ENCODE assay signal across 13 mouse cellular contexts in genomic region chr11:101998258-101998657, GRCm38 (mm10). TPM values are rescaled to one million over a fixed set of nuclear protein-coding genes. Genes with fewer than 3 reads are reported as not detected.
A peak's percentile ranks its signal among the peaks of the same experiment; 100 is the strongest.
DNase-seq lines count a peak whose midpoint lies in the region; ATAC-seq and TF ChIP-seq lines count a peak whose summit lies in the region.
"Had no signal": no experiment of that assay in that cellular context is flagged by ENCODE, and none has a peak within 500 bp of the region (broad histone marks: within the 10 kb centered on the region; RNA-seq: fewer than 3 reads in every experiment).

No protein-coding gene starts in this region.

- no peaks in the 10 kb centered on the region for H3K27me3 ChIP-seq in MEL (ENCODE audit: control insufficient read depth in 1 of 2, insufficient read depth in 2 of 2, low read length in 2 of 2)
- H3K27me3 ChIP-seq in heart, embryonic 13.5 days (replicated peaks) = no peaks in the 10 kb centered on the region
- H3K27me3 ChIP-seq: forebrain, embryonic 13.5 days; limb, embryonic 13.5 days had no signal

- no peak overlapping the region for H3K27ac ChIP-seq in MEL (ENCODE audit: control insufficient read depth, low read depth, low read length)
- 0 out of 2 replicates have a peak overlapping the region, but pooled peaks have one; percentile 8 for H3K27ac ChIP-seq in heart, embryonic 13.5 days (replicated peaks)
- H3K27ac ChIP-seq: forebrain, embryonic 13.5 days; limb, embryonic 13.5 days had no signal

- H3K4me3 ChIP-seq in MEL (ENCODE audit: control insufficient read depth in 1 of 2, insufficient read depth in 1 of 2, low read depth in 2 of 2, low read length in 2 of 2) = no peak overlapping the region
- no peak overlapping the region for H3K4me3 ChIP-seq in heart, embryonic 13.5 days
- H3K4me3 ChIP-seq: forebrain, embryonic 13.5 days; limb, embryonic 13.5 days had no signal

- no peak for TF ChIP-seq POLR2A in MEL (IDR thresholded peaks at IDR 0.05; ENCODE audit: control insufficient read depth in 1 of 2, insufficient read depth in 1 of 2, low read depth in 1 of 2, low read length in 2 of 2, poor library complexity in 1 of 2)

- TF ChIP-seq EP300 in MEL (IDR thresholded peaks at IDR 0.05; ENCODE audit: low read depth in 1 of 2, low read length in 2 of 2) = no peak

- no peak for TF ChIP-seq RAD21 in MEL (IDR thresholded peaks at IDR 0.05; ENCODE audit: low read depth, low read length)

- peaks cover 5 to 7% of the 10 kb centered on the region in 2 experiments; a peak in 3 of 4 replicates for H3K4me1 ChIP-seq in MEL (ENCODE audit: control insufficient read depth in 1 of 2, insufficient read depth in 2 of 2, low read length in 2 of 2)
- peaks cover 22% of the 10 kb centered on the region for H3K4me1 ChIP-seq in heart, embryonic 13.5 days
- H3K4me1 ChIP-seq: limb, embryonic 13.5 days had no signal

- no peak overlapping the region for H3K9ac ChIP-seq in MEL (ENCODE audit: control insufficient read depth, low read depth, low read length, poor library complexity, severe bottlenecking)
- no peak overlapping the region for H3K9ac ChIP-seq in heart, embryonic 13.5 days
- H3K9ac ChIP-seq: forebrain, embryonic 13.5 days; limb, embryonic 13.5 days had no signal

- WGBS in heart, embryonic 13.5 days = 47% methylated on average over 5 of the region's 5 CpGs

- DNase-seq in kidney, adult 11 months = peak; percentile 34
- no peak for DNase-seq in kidney, adult 18-20 months
- DNase-seq in MEL (ENCODE audit: low read depth, low spot score) = peak; percentile 17
- DNase-seq in kidney, postnatal 14 days = peak; percentile 35
- DNase-seq in cerebellum, adult 11-12 months = no peak
- DNase-seq in adipocyte (ENCODE audit: low spot score) = no peak
- no peak for DNase-seq in T-cell, adult 2 months (ENCODE audit: low spot score)

- no peaks in the 10 kb centered on the region for H3K79me2 ChIP-seq in MEL (ENCODE audit: control insufficient read depth, insufficient read depth, low read length, poor library complexity)

- peaks cover 0 to 6% of the 10 kb centered on the region in 2 experiments; a peak in 2 of 4 replicates for H3K36me3 ChIP-seq in MEL (ENCODE audit: control insufficient read depth in 1 of 2, insufficient read depth in 2 of 2, low read length in 2 of 2)
- H3K36me3 ChIP-seq in heart, embryonic 13.5 days = no peaks in the 10 kb centered on the region

- H3K9me3 ChIP-seq in MEL (replicated peaks; ENCODE audit: insufficient read depth, low read length) = no peaks in the 10 kb centered on the region
- no peaks in the 10 kb centered on the region for H3K9me3 ChIP-seq in heart, embryonic 13.5 days
- H3K9me3 ChIP-seq: forebrain, embryonic 13.5 days; limb, embryonic 13.5 days had no signal

- no peak for ATAC-seq in heart, embryonic 13.5 days (ENCODE audit: extremely low read depth, insufficient number of reproducible peaks, low FRiP score, low TSS enrichment)
- ATAC-seq: forebrain, embryonic 13.5 days had no signal

- no peak overlapping the region for H3K4me2 ChIP-seq in heart, embryonic 13.5 days
- H3K4me2 ChIP-seq: forebrain, embryonic 13.5 days; limb, embryonic 13.5 days had no signal

- no peak for TF ChIP-seq CTCF in MEL (IDR thresholded peaks at IDR 0.05 in 2 of 3, conservative IDR thresholded peaks at IDR 0.05 in 1 of 3; ENCODE audit: control insufficient read depth in 1 of 3, insufficient read depth in 1 of 3, low read depth in 2 of 3, low read length in 3 of 3, poor library complexity in 1 of 3, severe bottlenecking in 1 of 3)

TF ChIP-seq in MEL, 35 proteins besides CTCF, POLR2A, EP300 and RAD21:
- peak; percentile 67 for TF ChIP-seq TBP (IDR thresholded peaks at IDR 0.05; ENCODE audit: low read depth, low read length)
- TF ChIP-seq MYB (IDR thresholded peaks at IDR 0.05; ENCODE audit: low read depth, low read length) = no peak
- no peak for TF ChIP-seq ZC3H11A (IDR thresholded peaks at IDR 0.05; ENCODE audit: low read depth, low read length)
- 0 out of 2 replicates have a peak, but pooled peaks have one; percentile 18 for TF ChIP-seq ZNF384 (IDR thresholded peaks at IDR 0.05; ENCODE audit: low read depth, low read length)
TF ChIP-seq in MEL: peak in this region for 2.

RNA-seq across cellular contexts. Expression of gene Dusp3, which starts 11.4 kb away (rescaled TPM):
- total RNA-seq in MEL (2012; rRNA removed) = 18.4 and 18.7 TPM in 2 replicates
- polyA plus RNA-seq in MEL (2012; ENCODE audit: insufficient read depth in 1 of 2, insufficient read length in 2 of 2, low read depth in 1 of 2, low replicate concordance in 2 of 2, missing spikeins in 1 of 2) = 10 to 100 TPM; 29.8 to 35.5 TPM
- 50.3 and 53.6 TPM in 2 replicates for polyA plus RNA-seq in heart, embryonic 13.5 days (2015; fragmentation: Nextera tagmentation; extraction: Ambion mirVana)

RNA-seq across cellular contexts. Expression of gene Cfap97d1, which starts 14.2 kb away (rescaled TPM):
- total RNA-seq in MEL (2012; rRNA removed) = not detected in 2 replicates
- polyA plus RNA-seq in MEL (2012; ENCODE audit: insufficient read depth in 1 of 2, insufficient read length in 2 of 2, low read depth in 1 of 2, low replicate concordance in 2 of 2, missing spikeins in 1 of 2) = not detected
- not detected in 2 replicates for polyA plus RNA-seq in heart, embryonic 13.5 days (2015; fragmentation: Nextera tagmentation; extraction: Ambion mirVana)
- total RNA-seq: adrenal gland, adult 18-20 months; granulocyte monocyte progenitor cell, adult 5-6 weeks had no signal
- polyA plus RNA-seq: forebrain, embryonic 13.5 days; limb, embryonic 13.5 days had no signal

RNA-seq across cellular contexts. Expression of gene Mpp3, which starts 30.0 kb away (rescaled TPM):
- 4.6 and 5.5 TPM in 2 replicates for total RNA-seq in MEL (2012; rRNA removed)
- polyA plus RNA-seq in MEL (2012; ENCODE audit: insufficient read depth in 1 of 2, insufficient read length in 2 of 2, low read depth in 1 of 2, low replicate concordance in 2 of 2, missing spikeins in 1 of 2) = 1 to 10 TPM in 1 of 2 experiments, not detected in 1; 7.1 TPM
- 2.9 and 3.8 TPM in 2 replicates for polyA plus RNA-seq in heart, embryonic 13.5 days (2015; fragmentation: Nextera tagmentation; extraction: Ambion mirVana)
- total RNA-seq: granulocyte monocyte progenitor cell, adult 5-6 weeks; monocyte, adult 5-6 weeks had no signal

RNA-seq across cellular contexts. Expression of gene Sost, which starts 31.4 kb away (rescaled TPM):
- not detected in 2 replicates for total RNA-seq in MEL (2012; rRNA removed)
- polyA plus RNA-seq in MEL (2012; ENCODE audit: insufficient read depth in 1 of 2, insufficient read length in 2 of 2, low read depth in 1 of 2, low replicate concordance in 2 of 2, missing spikeins in 1 of 2) = not detected
- 0.87 and 1.8 TPM in 2 replicates for polyA plus RNA-seq in heart, embryonic 13.5 days (2015; fragmentation: Nextera tagmentation; extraction: Ambion mirVana)
- total RNA-seq: adrenal gland, adult 18-20 months; granulocyte monocyte progenitor cell, adult 5-6 weeks; monocyte, adult 5-6 weeks had no signal
- polyA plus RNA-seq: forebrain, embryonic 13.5 days had no signal

RNA-seq across cellular contexts. Expression of gene Cd300lg, which starts 43.1 kb away (rescaled TPM):
- 0.08 TPM in 1 of 2 replicates, not detected in the other for total RNA-seq in MEL (2012; rRNA removed)
- under 1 TPM in 1 of 2 experiments, not detected in 1; 0.26 TPM for polyA plus RNA-seq in MEL (2012; ENCODE audit: insufficient read depth in 1 of 2, insufficient read length in 2 of 2, low read depth in 1 of 2, low replicate concordance in 2 of 2, missing spikeins in 1 of 2)
- 2.7 and 2.9 TPM in 2 replicates for polyA plus RNA-seq in heart, embryonic 13.5 days (2015; fragmentation: Nextera tagmentation; extraction: Ambion mirVana)

Comparison
In these comparisons a context has a peak if more than half of its experiments do, and no peak if none do; other contexts are left out.
1. DNase-seq: peak in kidney, adult 11 months (single experiment), MEL (single experiment) and kidney, postnatal 14 days (single experiment); none in kidney, adult 18-20 months (single experiment), cerebellum, adult 11-12 months (single experiment), adipocyte (single experiment) and T-cell, adult 2 months (single experiment).